Mouse (Mus musculus): ENCODE results near the gene Socs5. TPM values are rescaled to one million over a fixed set of nuclear protein-coding genes. Genes with fewer than 3 reads are reported as not detected.

The Socs5 gene
- polyA plus RNA-seq, 1 experiment from 2014 or later, result 15.6 TPM

GRCm38 (mm10) chr17:87146415-87147021 is 39.0 kb downstream of the Socs5 start:
- no peak for ATAC-seq (ENCODE audit: insufficient number of reproducible peaks, insufficient read depth, low FRiP score, low read depth)
- Histone ChIP-seq H3K4me2 (ENCODE audit: low read length) (no peak overlapping the region), H3K27ac (replicated peaks in 1 of 2; ENCODE audit: control insufficient read depth in 1 of 2, insufficient read depth in 1 of 2, low read depth in 2 of 2, low read length in 2 of 2) (no peak overlapping the region), H3K36me3 (ENCODE audit: control insufficient read depth, insufficient read depth, low read length) (no peaks in the 10 kb centered on the region), H3K4me1 (ENCODE audit: control insufficient read depth in 2 of 2, insufficient read depth in 2 of 2, low read length in 2 of 2) (0 out of 4 replicates have a peak, but pooled peaks cover 0 to 2% of the 10 kb centered on the region in 2 experiments), H3K9me3 (ENCODE audit: control insufficient read depth, low read length) (0 out of 2 replicates have a peak, but pooled peaks cover 5% of the 10 kb centered on the region), H3K4me3 (ENCODE audit: control insufficient read depth in 1 of 2, insufficient read depth in 1 of 2, low read depth in 1 of 2, low read length in 2 of 2) (no peak overlapping the region), H3K9ac (ENCODE audit: low read length) (no peak overlapping the region), H3K27me3 (ENCODE audit: control insufficient read depth, insufficient read depth, low read length) (no peaks in the 10 kb centered on the region)
- 81% methylated on average over 8 of the region's 8 CpGs for WGBS

- Histone ChIP-seq H3K4me1 (ENCODE audit: control insufficient read depth in 2 of 2, insufficient read depth in 2 of 2, low read length in 2 of 2) (peaks cover 0 to 2% of the 10 kb centered on the region in 2 experiments; a peak in 1 of 4 replicates), H3K27me3 (ENCODE audit: control insufficient read depth, insufficient read depth, low read length) (no peaks in the 10 kb centered on the region), H3K4me3 (ENCODE audit: control insufficient read depth in 1 of 2, insufficient read depth in 1 of 2, low read depth in 1 of 2, low read length in 2 of 2) (no peak overlapping the region), H3K36me3 (ENCODE audit: control insufficient read depth, insufficient read depth, low read length) (no peaks in the 10 kb centered on the region), H3K27ac (replicated peaks in 1 of 2; ENCODE audit: control insufficient read depth in 1 of 2, insufficient read depth in 1 of 2, low read depth in 2 of 2, low read length in 2 of 2) (no peak overlapping the region), H3K4me2 (ENCODE audit: low read length) (no peak overlapping the region), H3K9ac (ENCODE audit: low read length) (no peak overlapping the region), H3K9me3 (ENCODE audit: control insufficient read depth, low read length) (0 out of 2 replicates have a peak, but pooled peaks cover 4% of the 10 kb centered on the region)
- no peak for ATAC-seq (ENCODE audit: insufficient number of reproducible peaks, insufficient read depth, low FRiP score, low read depth)
- 90% methylated on average over 12 of the region's 12 CpGs for WGBS
Measured at GRCm38 (mm10) chr17:87149762-87150161, 42.3 kb downstream of the Socs5 start.

- H3K9ac ChIP-seq (ENCODE audit: low read length), result no peak overlapping the region
- ATAC-seq (ENCODE audit: insufficient number of reproducible peaks, insufficient read depth, low FRiP score, low read depth), result peak; percentile 47; the same call in 1 of the 2 replicates
- no peak overlapping the region for H3K27ac ChIP-seq (replicated peaks in 1 of 2; ENCODE audit: control insufficient read depth in 1 of 2, insufficient read depth in 1 of 2, low read depth in 2 of 2, low read length in 2 of 2)
- no peaks in the 10 kb centered on the region for H3K36me3 ChIP-seq (ENCODE audit: control insufficient read depth, insufficient read depth, low read length)
- H3K4me2 ChIP-seq (ENCODE audit: low read length), result no peak overlapping the region
- H3K4me3 ChIP-seq (ENCODE audit: control insufficient read depth in 1 of 2, insufficient read depth in 1 of 2, low read depth in 1 of 2, low read length in 2 of 2), result no peak overlapping the region
- H3K27me3 ChIP-seq (ENCODE audit: control insufficient read depth, insufficient read depth, low read length), result no peaks in the 10 kb centered on the region
- WGBS, result 12% methylated on average over 5 of the region's 5 CpGs
- no peaks in the 10 kb centered on the region for H3K9me3 ChIP-seq (ENCODE audit: control insufficient read depth, low read length)
- H3K4me1 ChIP-seq (ENCODE audit: control insufficient read depth in 2 of 2, insufficient read depth in 2 of 2, low read length in 2 of 2), result peaks cover 5 to 9% of the 10 kb centered on the region in 2 experiments; a peak in 3 of 4 replicates
Measured at GRCm38 (mm10) chr17:87152984-87153383, 45.5 kb downstream of the Socs5 start.

GRCm38 (mm10) chr17:87155664-87156063 is 48.2 kb downstream of the Socs5 start:
- Histone ChIP-seq H3K27ac (replicated peaks in 1 of 2; ENCODE audit: control insufficient read depth in 1 of 2, insufficient read depth in 1 of 2, low read depth in 2 of 2, low read length in 2 of 2) (peak overlapping the region in 1 of 2 experiments; percentile 50; a peak in 1 of 4 replicates), H3K27me3 (ENCODE audit: control insufficient read depth, insufficient read depth, low read length) (no peaks in the 10 kb centered on the region), H3K9me3 (ENCODE audit: control insufficient read depth, low read length) (no peaks in the 10 kb centered on the region), H3K4me1 (ENCODE audit: control insufficient read depth in 2 of 2, insufficient read depth in 2 of 2, low read length in 2 of 2) (peaks cover 5 to 9% of the 10 kb centered on the region in 2 experiments; a peak in 3 of 4 replicates), H3K9ac (ENCODE audit: low read length) (no peak overlapping the region), H3K4me2 (ENCODE audit: low read length) (no peak overlapping the region), H3K36me3 (ENCODE audit: control insufficient read depth, insufficient read depth, low read length) (no peaks in the 10 kb centered on the region), H3K4me3 (ENCODE audit: control insufficient read depth in 1 of 2, insufficient read depth in 1 of 2, low read depth in 1 of 2, low read length in 2 of 2) (no peak overlapping the region)
- 0 out of 2 replicates have a peak, but pooled peaks have one; percentile 37 for ATAC-seq (ENCODE audit: insufficient number of reproducible peaks, insufficient read depth, low FRiP score, low read depth)
- WGBS, result 55% methylated on average over 3 of the region's 3 CpGs

- Histone ChIP-seq H3K36me3 (ENCODE audit: control insufficient read depth, insufficient read depth, low read length) (no peaks in the 10 kb centered on the region), H3K4me3 (ENCODE audit: control insufficient read depth in 1 of 2, insufficient read depth in 1 of 2, low read depth in 1 of 2, low read length in 2 of 2) (no peak overlapping the region), H3K27ac (replicated peaks in 1 of 2; ENCODE audit: control insufficient read depth in 1 of 2, insufficient read depth in 1 of 2, low read depth in 2 of 2, low read length in 2 of 2) (no peak overlapping the region), H3K4me1 (ENCODE audit: control insufficient read depth in 2 of 2, insufficient read depth in 2 of 2, low read length in 2 of 2) (peaks cover 5 to 9% of the 10 kb centered on the region in 2 experiments; a peak in 3 of 4 replicates), H3K9ac (ENCODE audit: low read length) (no peak overlapping the region), H3K9me3 (ENCODE audit: control insufficient read depth, low read length) (no peaks in the 10 kb centered on the region), H3K27me3 (ENCODE audit: control insufficient read depth, insufficient read depth, low read length) (no peaks in the 10 kb centered on the region), H3K4me2 (ENCODE audit: low read length) (no peak overlapping the region)
- no peak for ATAC-seq (ENCODE audit: insufficient number of reproducible peaks, insufficient read depth, low FRiP score, low read depth)
- WGBS, result 60% methylated on average over 13 of the region's 13 CpGs
Measured at GRCm38 (mm10) chr17:87157739-87158138, 50.3 kb downstream of the Socs5 start.

GRCm38 (mm10) chr17:87158597-87158996 is 51.1 kb downstream of the Socs5 start:
- Histone ChIP-seq H3K27ac (replicated peaks in 1 of 2; ENCODE audit: control insufficient read depth in 1 of 2, insufficient read depth in 1 of 2, low read depth in 2 of 2, low read length in 2 of 2) (no peak overlapping the region), H3K9me3 (ENCODE audit: control insufficient read depth, low read length) (no peaks in the 10 kb centered on the region), H3K9ac (ENCODE audit: low read length) (no peak overlapping the region), H3K4me3 (ENCODE audit: control insufficient read depth in 1 of 2, insufficient read depth in 1 of 2, low read depth in 1 of 2, low read length in 2 of 2) (no peak overlapping the region), H3K4me1 (ENCODE audit: control insufficient read depth in 2 of 2, insufficient read depth in 2 of 2, low read length in 2 of 2) (peaks cover 3 to 9% of the 10 kb centered on the region in 2 experiments; a peak in 3 of 4 replicates), H3K36me3 (ENCODE audit: control insufficient read depth, insufficient read depth, low read length) (no peaks in the 10 kb centered on the region), H3K4me2 (ENCODE audit: low read length) (no peak overlapping the region), H3K27me3 (ENCODE audit: control insufficient read depth, insufficient read depth, low read length) (no peaks in the 10 kb centered on the region)
- no peak for ATAC-seq (ENCODE audit: insufficient number of reproducible peaks, insufficient read depth, low FRiP score, low read depth)
- WGBS, result 76% methylated on average over 14 of the region's 14 CpGs

GRCm38 (mm10) chr17:87160270-87160669 is 52.8 kb downstream of the Socs5 start:
- H3K4me1 ChIP-seq (ENCODE audit: control insufficient read depth in 2 of 2, insufficient read depth in 2 of 2, low read length in 2 of 2), result peaks cover 3 to 5% of the 10 kb centered on the region in 2 experiments; a peak in 3 of 4 replicates
- no peaks in the 10 kb centered on the region for H3K36me3 ChIP-seq (ENCODE audit: control insufficient read depth, insufficient read depth, low read length)
- H3K4me3 ChIP-seq (ENCODE audit: control insufficient read depth in 1 of 2, insufficient read depth in 1 of 2, low read depth in 1 of 2, low read length in 2 of 2), result no peak overlapping the region
- no peaks in the 10 kb centered on the region for H3K27me3 ChIP-seq (ENCODE audit: control insufficient read depth, insufficient read depth, low read length)
- no peak overlapping the region for H3K27ac ChIP-seq (replicated peaks in 1 of 2; ENCODE audit: control insufficient read depth in 1 of 2, insufficient read depth in 1 of 2, low read depth in 2 of 2, low read length in 2 of 2)
- H3K9me3 ChIP-seq (ENCODE audit: control insufficient read depth, low read length), result no peaks in the 10 kb centered on the region
- 70% methylated on average over 3 of the region's 3 CpGs for WGBS
- no peak for ATAC-seq (ENCODE audit: insufficient number of reproducible peaks, insufficient read depth, low FRiP score, low read depth)
- H3K4me2 ChIP-seq (ENCODE audit: low read length), result no peak overlapping the region
- no peak overlapping the region for H3K9ac ChIP-seq (ENCODE audit: low read length)

Measured in heart, embryonic 14.5 days (tissue).